Mouse (Mus musculus): Measurements from ENCODE around the gene Sri. TPM values are rescaled to one million over a fixed set of nuclear protein-coding genes. Genes with fewer than 3 reads are reported as not detected.
A peak's percentile ranks its signal among the peaks of the same experiment; 100 is the strongest.
"Not testable (repeated sequence)": the region's sequence is repeated elsewhere in the genome, so short reads cannot be mapped to it uniquely, and the experiment has no call there.

Sri gene
- total RNA-seq (2014; fragmentation: Nextera tagmentation) (184 and 190 TPM in 2 replicates), total RNA-seq (2017) (101 and 117 TPM in 2 replicates)

DNA sequence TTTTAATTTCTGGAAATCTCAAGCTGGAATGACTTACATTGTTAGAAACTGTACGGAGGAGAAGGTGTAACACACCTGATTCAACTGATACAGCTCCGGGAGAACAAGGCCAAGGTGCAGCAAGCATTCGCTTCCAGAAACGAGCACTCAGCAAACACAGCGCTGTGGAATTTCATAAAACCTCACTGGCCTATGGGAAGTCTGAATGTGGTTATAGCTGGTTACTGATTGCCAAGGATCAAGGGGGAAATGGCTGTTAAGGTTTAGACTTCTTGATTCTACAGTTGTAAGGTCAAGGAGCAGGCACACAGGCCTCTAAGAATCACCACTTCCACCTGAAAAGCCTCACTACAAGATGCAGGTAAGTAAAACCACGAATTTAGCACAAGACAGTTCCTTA is at the start of gene Sri:
Gene Sri (plus strand): TSS at position 224 of the 400 bp plus-strand sequence.
- ATAC-seq (replicated peaks; ENCODE audit: low FRiP score, low TSS enrichment, poor library complexity, severe bottlenecking) = no peak

DNA sequence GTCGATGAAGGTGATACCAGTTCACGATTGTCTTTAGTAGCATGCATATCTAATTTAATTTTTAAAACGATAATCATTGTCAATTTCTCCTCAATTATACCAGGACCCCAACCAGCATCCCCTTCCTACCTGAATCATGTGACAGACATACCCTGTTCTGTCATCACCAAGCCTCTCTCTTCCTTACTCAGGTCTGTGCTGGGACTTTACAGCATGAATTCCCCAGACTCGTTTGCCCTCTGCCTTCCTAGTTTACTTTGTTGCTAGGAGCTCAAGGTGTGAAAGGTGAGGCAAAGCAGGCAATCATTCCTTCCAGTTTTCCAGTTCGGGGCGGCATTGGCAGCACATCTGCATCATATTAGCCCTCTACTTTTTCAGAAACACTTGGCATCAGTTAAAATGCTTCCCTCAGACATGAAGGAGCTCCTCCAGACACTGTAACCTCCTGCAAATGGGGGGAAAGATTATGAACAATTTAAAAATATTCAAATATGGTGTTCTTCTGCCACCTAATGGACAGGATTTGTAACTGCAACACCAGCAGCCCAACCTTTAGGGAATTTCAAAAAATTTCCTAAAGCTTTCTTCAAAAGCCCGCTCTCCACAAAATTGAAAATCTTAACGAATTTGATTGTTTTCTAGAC is 49.4 kb upstream of the Sri start:
- 0 out of 2 replicates have a peak, but pooled peaks have one; percentile 57 for ATAC-seq (replicated peaks; ENCODE audit: low FRiP score, low TSS enrichment, poor library complexity, severe bottlenecking)

- ATAC-seq (replicated peaks; ENCODE audit: low FRiP score, low TSS enrichment, poor library complexity, severe bottlenecking) = no peak
These were observed 48.8 kb upstream of the Sri start for GRCm38 (mm10) chr5:7997086-7997485.

DNA sequence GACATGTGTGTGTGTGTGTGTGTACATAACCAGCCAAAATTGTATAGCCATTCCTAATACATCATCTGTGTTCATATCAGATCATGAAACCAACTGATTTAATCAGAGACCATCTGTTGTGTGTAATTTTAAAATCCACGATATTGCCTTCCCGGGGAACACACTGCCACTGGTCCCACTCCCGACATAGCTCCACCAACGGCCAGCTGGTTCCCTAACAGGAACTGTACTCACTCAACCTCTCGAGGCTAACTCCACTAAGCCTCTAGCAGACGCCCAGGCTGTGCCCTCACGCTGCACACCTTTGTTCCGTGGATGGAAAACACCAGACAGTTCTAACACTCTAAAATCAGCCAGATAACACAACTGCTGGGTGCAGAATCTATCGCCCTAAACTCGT is 45.4 kb upstream of the Sri start:
- no peak for ATAC-seq (replicated peaks; ENCODE audit: low FRiP score, low TSS enrichment, poor library complexity, severe bottlenecking)

GRCm38 (mm10) chr5:8002827-8003226 is 43.1 kb upstream of the Sri start:
- no peak for ATAC-seq (replicated peaks; ENCODE audit: low FRiP score, low TSS enrichment, poor library complexity, severe bottlenecking)

GRCm38 (mm10) chr5:8013276-8013675 is 32.6 kb upstream of the Sri start:
- no peak for ATAC-seq (replicated peaks; ENCODE audit: low FRiP score, low TSS enrichment, poor library complexity, severe bottlenecking)

DNA sequence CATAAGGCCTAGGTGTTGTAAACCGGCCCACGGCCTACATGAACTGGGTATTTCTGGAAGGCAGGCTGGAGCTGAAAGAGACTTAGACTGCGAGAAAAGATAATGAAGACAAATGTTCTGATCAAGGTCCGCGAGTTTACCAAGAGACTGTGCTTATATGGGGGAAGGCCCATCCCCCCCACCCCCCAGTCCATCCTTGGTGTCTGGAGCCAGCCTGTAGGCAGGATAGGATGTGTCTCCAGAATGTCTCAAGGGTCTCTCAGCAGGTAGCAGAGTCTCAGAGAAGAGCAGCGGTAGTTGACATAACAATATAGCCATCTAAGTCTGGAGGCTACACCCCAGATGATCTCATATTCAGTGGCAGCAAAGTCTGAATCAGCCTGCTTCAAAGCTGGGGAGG is 11.3 kb upstream of the Sri start:
- not testable (repeated sequence) for ATAC-seq (replicated peaks; ENCODE audit: low FRiP score, low TSS enrichment, poor library complexity, severe bottlenecking)

- no peak for ATAC-seq (replicated peaks; ENCODE audit: low FRiP score, low TSS enrichment, poor library complexity, severe bottlenecking)
These were observed 7.9 kb downstream of the Sri start for GRCm38 (mm10) chr5:8053827-8054226.

DNA sequence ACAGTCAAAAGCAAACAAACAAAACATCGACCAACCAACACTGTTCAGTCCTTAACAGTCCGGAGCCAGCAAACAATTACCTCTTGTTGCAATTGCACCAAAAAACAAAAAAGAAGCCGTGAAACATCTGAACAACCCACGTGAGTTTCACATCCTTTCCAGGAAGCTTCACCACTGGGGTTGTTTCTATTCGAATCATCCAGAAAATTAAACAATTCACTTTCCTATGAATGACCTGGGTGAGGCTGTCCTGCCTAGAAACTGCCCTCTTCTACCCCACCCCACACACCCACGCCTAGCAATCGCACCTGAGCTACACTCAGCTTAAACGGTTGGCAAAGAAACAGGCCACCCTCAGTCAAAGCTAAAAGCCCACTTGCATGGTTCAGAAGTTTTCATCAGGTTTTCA is 9.8 kb downstream of the Sri start:
- peak; percentile 32 for ATAC-seq (replicated peaks; ENCODE audit: low FRiP score, low TSS enrichment, poor library complexity, severe bottlenecking)

- ATAC-seq (replicated peaks; ENCODE audit: low FRiP score, low TSS enrichment, poor library complexity, severe bottlenecking) = peak; percentile 98
These were observed 10.5 kb downstream of the Sri start for GRCm38 (mm10) chr5:8056141-8057017.

GRCm38 (mm10) chr5:8057018-8057323 is 11.1 kb downstream of the Sri start:
- ATAC-seq (replicated peaks; ENCODE audit: low FRiP score, low TSS enrichment, poor library complexity, severe bottlenecking) = peak; percentile 22; the same call in 1 of the 2 replicates

- no peak for ATAC-seq (replicated peaks; ENCODE audit: low FRiP score, low TSS enrichment, poor library complexity, severe bottlenecking)
These were observed 12.2 kb downstream of the Sri start for GRCm38 (mm10) chr5:8058056-8058455.

- ATAC-seq (replicated peaks; ENCODE audit: low FRiP score, low TSS enrichment, poor library complexity, severe bottlenecking) = no peak
These were observed 16.6 kb downstream of the Sri start for GRCm38 (mm10) chr5:8062469-8062868.

GRCm38 (mm10) chr5:8063207-8063606 is 17.3 kb downstream of the Sri start:
- peak; percentile 99 for ATAC-seq (replicated peaks; ENCODE audit: low FRiP score, low TSS enrichment, poor library complexity, severe bottlenecking)

- ATAC-seq (replicated peaks; ENCODE audit: low FRiP score, low TSS enrichment, poor library complexity, severe bottlenecking) = 0 out of 2 replicates have a peak, but pooled peaks have one; percentile 25
These were observed 27.5 kb downstream of the Sri start for GRCm38 (mm10) chr5:8073406-8073805.

DNA sequence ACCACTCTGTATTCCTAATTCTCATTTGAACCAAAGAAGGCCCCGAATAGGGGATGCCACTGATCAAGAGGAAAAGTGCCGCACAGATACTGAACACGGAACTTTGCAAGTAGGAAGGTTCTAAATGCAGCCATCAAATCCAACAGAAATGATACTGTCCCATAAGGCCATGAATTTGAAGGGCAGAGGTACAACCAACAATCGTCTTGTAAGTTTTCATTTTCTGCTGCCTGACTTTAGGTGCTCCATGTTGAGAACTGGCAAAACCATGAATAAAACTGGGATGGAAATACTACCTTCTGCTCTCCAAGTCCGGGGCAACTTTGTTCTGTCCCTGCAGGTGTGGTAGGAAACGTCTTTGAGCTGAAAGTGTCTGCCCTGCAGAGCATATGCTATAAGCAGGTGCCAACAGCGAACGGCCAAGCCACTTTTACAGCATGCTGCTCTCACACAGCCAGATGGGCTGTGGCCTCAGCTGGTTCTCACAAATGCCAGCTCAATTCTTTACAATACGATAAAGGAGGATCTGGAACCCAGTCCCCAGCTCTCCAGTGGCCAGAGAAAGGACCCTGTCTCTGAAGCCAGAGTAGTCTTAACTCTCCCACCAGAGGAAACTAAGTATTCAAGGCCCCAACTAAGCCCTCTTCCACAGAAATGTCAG is 28.2 kb downstream of the Sri start:
- ATAC-seq (replicated peaks; ENCODE audit: low FRiP score, low TSS enrichment, poor library complexity, severe bottlenecking) = no peak

DNA sequence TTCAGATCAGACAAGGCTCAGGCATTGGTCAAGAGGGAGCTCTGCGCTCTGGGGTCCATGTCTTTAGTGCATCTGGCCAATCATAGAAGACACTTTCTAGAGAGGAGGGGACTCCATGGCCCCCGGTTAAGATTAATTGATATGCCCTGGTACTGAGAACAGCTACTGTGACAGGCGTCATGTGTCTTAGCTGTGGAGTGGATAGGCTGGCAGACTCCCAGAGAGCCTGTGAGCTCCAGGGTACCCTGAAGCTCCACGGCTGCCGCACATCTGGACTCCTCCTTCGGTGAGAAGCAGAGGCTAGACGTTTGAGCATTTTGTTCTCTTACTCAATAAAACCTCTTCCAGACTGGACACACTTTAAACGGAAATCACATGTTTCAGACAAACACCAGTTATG is 31.6 kb downstream of the Sri start:
- no peak for ATAC-seq (replicated peaks; ENCODE audit: low FRiP score, low TSS enrichment, poor library complexity, severe bottlenecking)

- ATAC-seq (replicated peaks; ENCODE audit: low FRiP score, low TSS enrichment, poor library complexity, severe bottlenecking) = peak; percentile 88
These were observed 37.1 kb downstream of the Sri start for GRCm38 (mm10) chr5:8082800-8083509.

DNA sequence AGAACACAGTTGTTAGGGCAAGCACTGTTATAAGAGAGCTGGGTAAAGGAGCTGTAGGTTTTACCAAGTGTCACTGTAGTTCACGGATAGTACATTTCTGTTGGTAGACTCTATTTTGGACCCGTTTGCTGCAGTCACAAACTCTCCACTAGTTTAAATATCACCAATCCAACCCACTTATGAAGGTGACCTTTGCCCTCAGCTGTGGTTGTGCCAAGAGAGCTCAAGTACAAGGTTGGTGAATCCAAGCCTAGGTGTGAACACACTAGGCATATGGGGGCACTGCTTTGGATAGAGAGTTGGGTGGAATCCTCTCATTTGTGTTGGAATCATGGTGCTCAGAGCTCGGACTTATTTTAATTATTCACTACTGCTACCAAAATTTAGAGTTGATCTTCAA is 39.8 kb downstream of the Sri start:
- no peak for ATAC-seq (replicated peaks; ENCODE audit: low FRiP score, low TSS enrichment, poor library complexity, severe bottlenecking)

- no peak for ATAC-seq (replicated peaks; ENCODE audit: low FRiP score, low TSS enrichment, poor library complexity, severe bottlenecking)
These were observed 42.3 kb downstream of the Sri start for GRCm38 (mm10) chr5:8088147-8088546.

Data from megakaryocyte-erythroid progenitor cell, adult 5-6 weeks (primary cell).